Mouse (Mus musculus): ENCODE data around the gene Scarb1. TPM values are rescaled to one million over a fixed set of nuclear protein-coding genes. Genes with fewer than 3 reads are reported as not detected.

The Scarb1 gene
- 17.7 TPM for polyA plus RNA-seq (2014; fragmentation: Illumina TruSeq; extraction: RNeasy Lipid Tissue Mini Kit (QIAGEN cat#74804); ENCODE audit: low read depth, low replicate concordance)

GRCm38 (mm10) chr5:125340547-125341262 lies at the start of gene Scarb1:
Gene Scarb1, minus strand, starts transcription at chr5:125341094.

DNA sequence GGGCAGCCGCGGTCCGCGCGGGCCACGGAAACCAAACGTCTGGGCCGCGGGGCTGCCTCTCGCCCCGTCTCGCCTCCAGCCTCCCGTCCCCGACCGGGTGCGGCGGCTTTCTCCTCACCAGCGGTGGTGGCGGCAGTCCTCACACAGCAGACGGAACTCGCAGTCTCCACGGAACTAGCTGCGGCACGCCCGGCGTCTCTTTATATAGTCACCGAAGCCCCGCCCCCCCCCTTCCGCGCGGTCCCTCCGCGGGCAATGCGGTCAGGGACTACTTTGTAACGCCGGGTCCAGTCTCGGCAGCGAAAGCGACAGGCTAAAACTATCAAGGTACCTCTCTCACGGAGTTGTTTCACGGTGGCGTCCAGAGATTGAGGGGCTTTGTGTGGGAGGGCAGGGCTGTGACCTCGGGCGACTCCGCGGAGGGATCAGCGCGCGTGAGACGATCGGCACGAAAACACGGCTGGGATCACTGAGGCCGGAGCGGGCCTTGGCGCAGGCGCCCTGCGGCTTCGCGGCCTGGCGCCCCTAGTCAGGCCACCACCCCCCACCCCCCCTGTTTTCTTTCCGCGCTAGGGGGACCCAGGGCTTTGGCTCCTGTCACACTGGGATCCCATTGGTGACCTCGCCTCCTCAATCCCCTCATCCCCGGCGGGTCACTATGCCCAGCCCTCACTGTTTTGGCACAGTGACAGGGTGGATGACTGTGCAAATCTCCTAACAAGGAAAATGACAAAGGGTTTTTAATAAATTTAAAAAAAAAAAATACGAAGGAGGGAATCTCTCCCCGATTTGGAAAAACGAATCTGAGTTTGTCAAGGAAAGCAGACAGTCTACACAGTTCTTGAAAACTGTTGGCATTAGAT lies 48.9 kb upstream of the Scarb1 start, which contains the start of gene Ubc:
Gene Ubc, minus strand, starts transcription at position 624 of the 863 bp plus-strand sequence.

DNA sequence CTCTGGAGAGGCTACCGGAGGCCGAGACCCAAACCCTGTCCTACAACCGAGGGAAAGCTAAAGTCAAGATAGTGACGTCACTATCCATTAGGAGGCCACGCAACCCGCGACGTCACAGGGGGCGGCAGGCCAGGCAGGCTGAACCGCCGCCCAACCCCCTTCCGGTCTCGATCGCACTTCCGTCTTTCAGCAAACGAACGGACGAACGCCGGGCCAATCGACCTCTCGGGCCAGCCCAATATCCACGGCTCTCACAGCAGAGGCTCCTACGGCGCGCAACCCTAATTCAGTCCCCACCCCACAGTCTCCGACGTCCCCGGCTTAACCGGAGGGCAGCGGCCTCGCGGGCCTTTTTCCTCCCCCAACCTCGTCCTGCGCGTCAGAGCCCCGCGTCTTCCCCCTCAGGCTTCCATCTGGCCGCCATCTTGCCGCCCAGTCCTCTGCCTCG lies 48.3 kb upstream of the Scarb1 start, which contains the start of gene Gm10382:
Gene Gm10382, plus strand, starts transcription at position 192 of the 448 bp plus-strand sequence.

Other genes starting within 250 kb of the Scarb1 start
- gene Ncor2, start 161.9 kb downstream of the Scarb1 start, polyA plus RNA-seq (2014; fragmentation: Illumina TruSeq; extraction: RNeasy Lipid Tissue Mini Kit (QIAGEN cat#74804); ENCODE audit: low read depth, low replicate concordance): 1.0 TPM
- gene Gm10382, start 48.2 kb upstream of the Scarb1 start, polyA plus RNA-seq (2014; fragmentation: Illumina TruSeq; extraction: RNeasy Lipid Tissue Mini Kit (QIAGEN cat#74804); ENCODE audit: low read depth, low replicate concordance): 17.1 TPM
- 102 TPM for gene Ubc, start 49.1 kb upstream of the Scarb1 start, polyA plus RNA-seq (2014; fragmentation: Illumina TruSeq; extraction: RNeasy Lipid Tissue Mini Kit (QIAGEN cat#74804); ENCODE audit: low read depth, low replicate concordance)
- gene Dhx37, start 93.0 kb upstream of the Scarb1 start, polyA plus RNA-seq (2014; fragmentation: Illumina TruSeq; extraction: RNeasy Lipid Tissue Mini Kit (QIAGEN cat#74804); ENCODE audit: low read depth, low replicate concordance): 3.2 TPM
- 0.98 TPM for gene Bri3bp, start 100.5 kb upstream of the Scarb1 start, polyA plus RNA-seq (2014; fragmentation: Illumina TruSeq; extraction: RNeasy Lipid Tissue Mini Kit (QIAGEN cat#74804); ENCODE audit: low read depth, low replicate concordance)
- 0.64 TPM for gene Aacs, start 134.7 kb upstream of the Scarb1 start, polyA plus RNA-seq (2014; fragmentation: Illumina TruSeq; extraction: RNeasy Lipid Tissue Mini Kit (QIAGEN cat#74804); ENCODE audit: low read depth, low replicate concordance)
- 0.15 TPM for gene Tmem132b, start 190.7 kb upstream of the Scarb1 start, polyA plus RNA-seq (2014; fragmentation: Illumina TruSeq; extraction: RNeasy Lipid Tissue Mini Kit (QIAGEN cat#74804); ENCODE audit: low read depth, low replicate concordance)

Measured in testis, adult 10 weeks (tissue).